Mouse (Mus musculus) forebrain, embryonic 16.5 days (tissue): ENCODE results near the gene Mrvi1. TPM values are rescaled to one million over a fixed set of nuclear protein-coding genes. Genes with fewer than 3 reads are reported as not detected.

Experiments
- ATAC-seq: fragments of 200-750 bp; cut with Nextera tagmentation; 2 replicates; pipeline ENCODE4 v1.8.0; 2017; ENCODE audit warnings: mild to moderate bottlenecking, moderate library complexity
- H3K27ac ChIP-seq: fragments of 300-500 bp; sonication (generic); 2 replicates; pipeline ENCODE4 v1.5.1; 2014; ENCODE audit warnings: low read length, control low read depth
- H3K27me3 ChIP-seq: fragments of 300-500 bp; sonication (generic); replicated peaks from 2 replicates; pipeline ENCODE4 v1.6.1; 2014; ENCODE audit warnings: low read length; ENCODE audit not compliant: control insufficient read depth, insufficient read depth
- H3K36me3 ChIP-seq: fragments of 300-500 bp; sonication (generic); 2 replicates; pipeline ENCODE4 v1.6.1; 2014; ENCODE audit not compliant: control insufficient read depth, insufficient read depth
- H3K4me1 ChIP-seq: fragments of 300-500 bp; sonication (generic); replicated peaks from 2 replicates; pipeline ENCODE4 v1.6.1; 2014; ENCODE audit warnings: low read length; ENCODE audit not compliant: control insufficient read depth, insufficient read depth
- H3K4me2 ChIP-seq: fragments of 300-500 bp; sonication (generic); 2 replicates; pipeline ENCODE4 v1.6.1; 2014; ENCODE audit warnings: mild to moderate bottlenecking, low read length, control low read depth
- H3K4me3 ChIP-seq: fragments of 300-500 bp; sonication (generic); replicated peaks from 2 replicates; pipeline ENCODE4 v1.5.1; 2014; ENCODE audit warnings: mild to moderate bottlenecking, low read length, control low read depth
- H3K9ac ChIP-seq: fragments of 300-500 bp; sonication (generic); replicated peaks from 2 replicates; pipeline ENCODE4 v1.6.1; 2014; ENCODE audit warnings: low read depth, low read length, control low read depth
- H3K9me3 ChIP-seq: fragments of 300-500 bp; sonication (generic); 2 replicates; pipeline ENCODE4 v1.6.1; 2016; ENCODE audit warnings: low read length; ENCODE audit not compliant: control insufficient read depth
- WGBS: fragments of 180-500 bp; shearing (Covaris S2); extraction: QIAGEN DNeasy Blood & Tissue Kit; methylation state at CpG from one replicate; pipeline ENCODE4 v1.1.7; 2014; 5-methylcytosine and 5-hydroxymethylcytosine counted together
- polyA plus RNA-seq: library from polyadenylated mRNA; unstranded; fragments of >200 nt; fragmentation: Nextera tagmentation; extraction: Ambion mirVana; gene quantifications from 2 replicates; pipeline ENCODE4 v1.2.1, GENCODE M21; 2015

The Mrvi1 gene
- polyA plus RNA-seq, 1 experiment from 2014 or later = 0.60 TPM

GRCm38 (mm10) chr7:110962943-110963654 lies 19.2 kb downstream of the Mrvi1 start:
- H3K27me3 ChIP-seq = no peaks in the 10 kb centered on the region
- no peaks in the 10 kb centered on the region for H3K4me1 ChIP-seq
- no peaks in the 10 kb centered on the region for H3K36me3 ChIP-seq
- H3K9me3 ChIP-seq = no peaks in the 10 kb centered on the region
- no peak overlapping the region for H3K27ac ChIP-seq
- no peak overlapping the region for H3K9ac ChIP-seq
- ATAC-seq = no peak
- H3K4me3 ChIP-seq = no peak overlapping the region
- H3K4me2 ChIP-seq = no peak overlapping the region
- 75% methylated on average over 9 of the region's 9 CpGs for WGBS

- no peak for ATAC-seq
- Histone ChIP-seq H3K4me1 (no peaks in the 10 kb centered on the region), H3K9me3 (no peaks in the 10 kb centered on the region), H3K9ac (no peak overlapping the region), H3K4me3 (no peak overlapping the region), H3K4me2 (no peak overlapping the region), H3K36me3 (no peaks in the 10 kb centered on the region), H3K27ac (no peak overlapping the region), H3K27me3 (no peaks in the 10 kb centered on the region)
- WGBS = 90% methylated on average over 3 of the region's 3 CpGs
These were observed 19.8 kb downstream of the Mrvi1 start for GRCm38 (mm10) chr7:110962497-110962896.

GRCm38 (mm10) chr7:110956422-110957170 lies 25.7 kb downstream of the Mrvi1 start:
- Histone ChIP-seq H3K9ac (no peak overlapping the region), H3K9me3 (no peaks in the 10 kb centered on the region), H3K27ac (no peak overlapping the region), H3K4me1 (no peaks in the 10 kb centered on the region), H3K4me3 (no peak overlapping the region), H3K4me2 (no peak overlapping the region), H3K27me3 (no peaks in the 10 kb centered on the region), H3K36me3 (no peaks in the 10 kb centered on the region)
- ATAC-seq = no peak
- 91% methylated on average over 14 of the region's 14 CpGs for WGBS

GRCm38 (mm10) chr7:110955576-110955975 lies 26.7 kb downstream of the Mrvi1 start:
- Histone ChIP-seq H3K9me3 (no peaks in the 10 kb centered on the region), H3K36me3 (no peaks in the 10 kb centered on the region), H3K27ac (no peak overlapping the region), H3K27me3 (no peaks in the 10 kb centered on the region), H3K9ac (no peak overlapping the region), H3K4me2 (no peak overlapping the region), H3K4me1 (no peaks in the 10 kb centered on the region), H3K4me3 (no peak overlapping the region)
- 79% methylated on average over 2 of the region's 2 CpGs for WGBS
- no peak for ATAC-seq

- Histone ChIP-seq H3K27ac (no peak overlapping the region), H3K9ac (no peak overlapping the region), H3K36me3 (no peaks in the 10 kb centered on the region), H3K27me3 (no peaks in the 10 kb centered on the region), H3K9me3 (no peaks in the 10 kb centered on the region), H3K4me3 (no peak overlapping the region), H3K4me1 (no peaks in the 10 kb centered on the region), H3K4me2 (no peak overlapping the region)
- 86% methylated on average over 6 of the region's 6 CpGs for WGBS
- no peak for ATAC-seq
These were observed 28.0 kb downstream of the Mrvi1 start for GRCm38 (mm10) chr7:110954072-110954858.

GRCm38 (mm10) chr7:110953210-110953609 lies 29.1 kb downstream of the Mrvi1 start:
- no peaks in the 10 kb centered on the region for H3K4me1 ChIP-seq
- no peak overlapping the region for H3K9ac ChIP-seq
- no peaks in the 10 kb centered on the region for H3K27me3 ChIP-seq
- H3K27ac ChIP-seq = no peak overlapping the region
- H3K4me3 ChIP-seq = no peak overlapping the region
- no peak for ATAC-seq
- WGBS = 89% methylated on average over 1 of the region's 1 CpGs
- H3K9me3 ChIP-seq = no peaks in the 10 kb centered on the region
- H3K4me2 ChIP-seq = no peak overlapping the region
- H3K36me3 ChIP-seq = no peaks in the 10 kb centered on the region

- H3K27ac ChIP-seq = no peak overlapping the region
- H3K9me3 ChIP-seq = no peaks in the 10 kb centered on the region
- H3K9ac ChIP-seq = no peak overlapping the region
- no peak overlapping the region for H3K4me3 ChIP-seq
- no peaks in the 10 kb centered on the region for H3K36me3 ChIP-seq
- no peaks in the 10 kb centered on the region for H3K27me3 ChIP-seq
- no peaks in the 10 kb centered on the region for H3K4me1 ChIP-seq
- no peak for ATAC-seq
- no peak overlapping the region for H3K4me2 ChIP-seq
These were observed 31.7 kb downstream of the Mrvi1 start for GRCm38 (mm10) chr7:110950621-110950925.

GRCm38 (mm10) chr7:110949785-110950620 lies 32.3 kb downstream of the Mrvi1 start:
- no peak for ATAC-seq
- Histone ChIP-seq H3K9me3 (no peaks in the 10 kb centered on the region), H3K9ac (no peak overlapping the region), H3K27me3 (no peaks in the 10 kb centered on the region), H3K4me2 (no peak overlapping the region), H3K27ac (no peak overlapping the region), H3K4me3 (no peak overlapping the region), H3K36me3 (no peaks in the 10 kb centered on the region), H3K4me1 (no peaks in the 10 kb centered on the region)
- WGBS = 82% methylated on average over 13 of the region's 13 CpGs

- H3K9ac ChIP-seq = no peak overlapping the region
- WGBS = 91% methylated on average over 3 of the region's 3 CpGs
- ATAC-seq = no peak
- H3K36me3 ChIP-seq = no peaks in the 10 kb centered on the region
- no peak overlapping the region for H3K4me2 ChIP-seq
- no peaks in the 10 kb centered on the region for H3K9me3 ChIP-seq
- no peak overlapping the region for H3K4me3 ChIP-seq
- no peak overlapping the region for H3K27ac ChIP-seq
- no peaks in the 10 kb centered on the region for H3K4me1 ChIP-seq
- no peaks in the 10 kb centered on the region for H3K27me3 ChIP-seq
These were observed 33.7 kb downstream of the Mrvi1 start for GRCm38 (mm10) chr7:110948579-110948978.
